12 mouse cellular contexts compared by ENCODE assay signal in the genomic region with DNA sequence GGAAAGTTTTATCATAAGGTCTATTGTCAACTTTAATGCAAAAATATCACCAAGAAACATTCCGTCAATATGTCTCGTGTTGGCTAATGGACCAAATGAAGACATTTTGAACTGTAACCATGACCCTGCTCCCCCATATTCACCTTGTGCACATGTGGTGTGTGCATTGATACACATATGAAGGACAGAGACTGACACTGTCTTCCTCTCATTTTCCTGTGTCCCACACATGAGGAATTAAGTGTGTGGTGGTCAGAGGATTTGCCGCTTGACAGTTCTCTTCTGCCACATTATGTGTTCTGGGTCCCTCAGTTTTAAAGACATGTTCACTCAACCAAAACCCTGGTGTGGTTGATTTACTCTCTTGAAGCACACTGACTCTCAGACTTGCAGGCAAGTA. TPM values are rescaled to one million over a fixed set of nuclear protein-coding genes. Genes with fewer than 3 reads are reported as not detected.
"Had no signal": no experiment of that assay in that cellular context is flagged by ENCODE, and none has a peak within 500 bp of the region (broad histone marks: within the 10 kb centered on the region; RNA-seq: fewer than 3 reads in every experiment).

No protein-coding gene starts in this region.

RNA-seq across cellular contexts. Expression of a gene that starts 11.5 kb away (rescaled TPM):
- polyA plus RNA-seq: kidney, embryonic 16.5 days; limb, embryonic 10.5 days; limb, embryonic 15.5 days; liver, embryonic 12.5 days; liver, embryonic 16.5 days; lung, embryonic 15.5 days; macrophage; midbrain, embryonic 11.5 days; midbrain, embryonic 15.5 days; neural tube, embryonic 12.5 days; spleen, adult 2 months; stomach, embryonic 16.5 days had no signal
